Mouse (Mus musculus): Measurements from ENCODE around the gene Nr6a1.

DNA sequence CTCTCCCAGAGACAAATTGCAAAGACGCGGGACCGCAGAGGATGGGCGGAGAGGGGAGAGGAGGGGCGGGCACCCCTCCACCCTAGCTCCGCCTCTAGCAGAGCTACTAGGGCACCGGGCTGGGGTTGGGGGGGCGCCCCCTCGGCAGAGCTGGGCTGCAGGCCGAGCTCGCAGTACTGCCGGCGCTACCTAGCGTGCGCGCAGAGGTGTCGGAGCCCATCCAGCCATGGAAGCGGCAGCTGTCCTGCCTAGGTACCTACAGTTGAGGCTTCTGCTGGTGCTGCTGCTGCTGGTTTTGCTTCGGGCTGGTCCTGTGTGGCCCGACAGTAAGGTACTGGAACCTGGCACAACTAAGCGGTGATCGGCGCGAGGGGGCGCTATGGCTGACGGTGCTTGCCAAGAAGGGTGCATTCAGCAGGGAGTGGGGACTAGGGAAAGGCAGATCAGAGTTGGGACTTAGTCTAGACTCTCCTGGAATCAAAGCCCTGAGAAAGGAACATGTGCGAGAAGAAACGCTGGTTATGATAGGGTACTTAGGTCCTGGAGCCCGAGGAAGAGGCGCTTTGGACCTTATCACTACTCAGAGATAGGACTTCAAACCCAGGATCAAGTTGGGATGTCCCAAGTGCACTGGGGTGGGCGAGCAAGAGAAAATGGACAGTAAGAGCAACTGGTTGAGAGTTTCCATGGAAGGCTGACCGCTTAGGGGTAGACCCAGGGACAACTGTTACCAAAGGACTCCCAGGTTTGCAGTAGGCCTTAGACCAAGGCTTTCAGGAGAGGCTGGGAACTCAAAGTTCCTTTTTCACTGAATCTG is 4.6 kb upstream of the Nr6a1 start, which contains the start of gene Olfml2a:
- 0 out of 2 replicates have a peak, but pooled peaks have one; percentile 18 for TF ChIP-seq POLR2A (IDR thresholded peaks at IDR 0.05; ENCODE audit: control insufficient read depth, extremely low read depth, insufficient read depth, low read length, poor library complexity)
- peak; percentile 70 for TF ChIP-seq CTCF (IDR thresholded peaks at IDR 0.05; ENCODE audit: borderline replicate concordance, control insufficient read depth, extremely low read depth, insufficient read depth, low read length, poor library complexity)
